Mouse (Mus musculus): ENCODE measurements around the gene Pdpk1. TPM values are rescaled to one million over a fixed set of nuclear protein-coding genes. Genes with fewer than 3 reads are reported as not detected.

Pdpk1 gene
- polyA plus RNA-seq, 1 experiment from 2014 or later, result 41.2 TPM

DNA sequence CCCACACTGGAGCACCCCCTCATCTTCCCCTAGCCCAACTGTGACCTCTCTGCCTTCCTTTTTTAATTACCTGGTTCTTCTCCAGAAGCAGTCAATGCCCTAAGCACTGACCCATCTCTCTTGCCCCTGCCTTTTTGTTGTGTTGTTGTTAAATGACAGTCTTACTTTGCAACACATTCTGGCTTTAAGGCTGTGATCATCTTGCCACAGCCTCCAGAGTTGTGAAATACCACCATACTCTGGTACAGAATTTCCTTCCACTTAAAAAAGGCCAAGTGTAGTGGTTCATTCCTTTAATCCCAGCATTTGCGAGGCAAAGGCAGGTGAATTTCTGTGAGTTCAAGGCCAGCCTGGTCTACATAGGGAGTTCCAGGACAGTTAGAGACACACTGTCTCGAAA lies 40.2 kb upstream of the Pdpk1 start:
- Histone ChIP-seq H3K4me2 (no peak overlapping the region), H3K4me3 (ENCODE audit: low read depth, low read length) (no peak overlapping the region), H3K9ac (ENCODE audit: low read length) (no peak overlapping the region), H3K27ac (ENCODE audit: low read depth, low read length) (no peak overlapping the region), H3K9me3 (ENCODE audit: control insufficient read depth, low read length) (no peaks in the 10 kb centered on the region), H3K4me1 (ENCODE audit: control insufficient read depth, insufficient read depth, low read length) (no peaks in the 10 kb centered on the region), H3K27me3 (ENCODE audit: control insufficient read depth, insufficient read depth, low read length) (no peaks in the 10 kb centered on the region), H3K36me3 (ENCODE audit: control insufficient read depth, insufficient read depth, low read length) (no peaks in the 10 kb centered on the region)
- DNase-seq (ENCODE audit: low spot score, missing footprints), result no peak
- no peak for ATAC-seq (ENCODE audit: low FRiP score)
- WGBS, result 94% methylated on average over 2 of the region's 2 CpGs

DNA sequence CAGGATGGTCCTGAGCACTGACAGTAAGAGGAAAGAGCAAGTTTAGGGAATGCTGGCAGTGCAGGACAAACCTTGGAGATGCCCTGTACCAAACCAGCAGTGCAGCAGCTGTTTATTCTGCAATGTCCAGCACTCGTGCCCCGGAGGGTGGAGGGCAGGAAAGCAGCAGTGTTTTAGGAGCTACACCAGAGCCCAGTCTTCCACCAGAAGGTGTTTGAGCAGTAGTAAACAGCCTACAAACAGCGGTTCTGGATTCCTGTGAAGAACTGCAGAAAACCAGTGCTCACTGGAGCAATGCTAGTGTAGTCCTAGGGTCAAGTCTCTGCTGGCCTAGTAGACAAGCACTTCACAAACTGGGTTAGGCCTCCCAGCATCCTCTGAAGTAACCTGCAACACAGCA lies 23.5 kb upstream of the Pdpk1 start:
- no peak for ATAC-seq (ENCODE audit: low FRiP score)
- no peak for DNase-seq (ENCODE audit: low spot score, missing footprints)
- Histone ChIP-seq H3K9me3 (ENCODE audit: control insufficient read depth, low read length) (no peaks in the 10 kb centered on the region), H3K4me2 (no peak overlapping the region), H3K27ac (ENCODE audit: low read depth, low read length) (no peak overlapping the region), H3K27me3 (ENCODE audit: control insufficient read depth, insufficient read depth, low read length) (no peaks in the 10 kb centered on the region), H3K36me3 (ENCODE audit: control insufficient read depth, insufficient read depth, low read length) (no peaks in the 10 kb centered on the region), H3K4me1 (ENCODE audit: control insufficient read depth, insufficient read depth, low read length) (peaks cover 4% of the 10 kb centered on the region; the same call in 1 of the 2 replicates), H3K4me3 (ENCODE audit: low read depth, low read length) (no peak overlapping the region), H3K9ac (ENCODE audit: low read length) (no peak overlapping the region)
- 74% methylated on average over 3 of the region's 3 CpGs for WGBS

DNA sequence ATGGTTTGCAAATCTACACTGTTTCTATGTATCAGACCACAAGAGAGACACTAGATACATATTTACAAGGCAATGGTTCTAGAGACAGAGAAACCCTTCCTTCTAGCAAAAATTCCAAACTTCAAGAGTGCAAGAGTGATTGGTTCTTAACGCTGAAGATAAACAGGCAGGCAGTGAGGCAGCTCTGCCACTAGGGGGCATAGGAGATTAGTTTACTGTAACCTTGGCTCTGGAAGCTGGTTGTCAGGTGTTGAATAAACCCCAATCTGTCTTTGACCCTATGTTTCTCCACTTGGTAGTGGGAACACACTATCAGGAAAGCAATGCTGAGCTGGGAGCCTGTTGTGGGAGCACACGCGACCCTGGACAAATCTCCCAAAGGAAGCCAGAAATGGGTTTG lies 22.7 kb upstream of the Pdpk1 start:
- WGBS, result 4% methylated on average over 3 of the region's 3 CpGs
- Histone ChIP-seq H3K36me3 (ENCODE audit: control insufficient read depth, insufficient read depth, low read length) (no peaks in the 10 kb centered on the region), H3K4me3 (ENCODE audit: low read depth, low read length) (no peak overlapping the region), H3K27ac (ENCODE audit: low read depth, low read length) (no peak overlapping the region), H3K4me1 (ENCODE audit: control insufficient read depth, insufficient read depth, low read length) (peaks cover 4% of the 10 kb centered on the region), H3K9ac (ENCODE audit: low read length) (no peak overlapping the region), H3K4me2 (no peak overlapping the region), H3K9me3 (ENCODE audit: control insufficient read depth, low read length) (no peaks in the 10 kb centered on the region), H3K27me3 (ENCODE audit: control insufficient read depth, insufficient read depth, low read length) (no peaks in the 10 kb centered on the region)
- ATAC-seq (ENCODE audit: low FRiP score) (no peak), DNase-seq (ENCODE audit: low spot score, missing footprints) (peak; percentile 96)

DNA sequence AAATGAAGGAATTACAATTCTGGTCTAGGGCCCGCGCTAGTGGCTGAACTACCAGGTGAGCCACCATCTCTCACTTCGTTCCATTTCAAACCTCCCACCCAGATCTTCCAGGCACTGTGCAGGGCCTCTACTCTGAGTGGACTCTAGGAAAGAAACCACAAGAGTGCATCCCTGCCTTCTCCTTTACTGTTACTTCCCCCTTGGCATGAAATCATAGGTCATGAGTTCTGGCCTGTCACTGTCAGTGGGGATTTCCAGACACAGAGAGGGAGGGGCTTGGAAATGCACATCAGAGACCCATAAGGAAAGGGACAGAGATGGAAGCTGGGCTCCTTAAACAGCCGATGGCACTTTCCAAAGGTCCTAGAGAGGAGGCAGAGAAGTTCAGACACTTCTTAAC lies 21.0 kb upstream of the Pdpk1 start:
- H3K9me3 ChIP-seq (ENCODE audit: control insufficient read depth, low read length), result no peaks in the 10 kb centered on the region
- ATAC-seq (ENCODE audit: low FRiP score) (no peak), DNase-seq (ENCODE audit: low spot score, missing footprints) (no peak)
- no peak overlapping the region for H3K27ac ChIP-seq (ENCODE audit: low read depth, low read length)
- H3K4me2 ChIP-seq, result no peak overlapping the region
- 94% methylated on average over 4 of the region's 4 CpGs for WGBS
- H3K36me3 ChIP-seq (ENCODE audit: control insufficient read depth, insufficient read depth, low read length), result peaks cover 4% of the 10 kb centered on the region; the same call in 1 of the 2 replicates
- no peaks in the 10 kb centered on the region for H3K27me3 ChIP-seq (ENCODE audit: control insufficient read depth, insufficient read depth, low read length)
- H3K4me1 ChIP-seq (ENCODE audit: control insufficient read depth, insufficient read depth, low read length), result peaks cover 13% of the 10 kb centered on the region
- H3K4me3 ChIP-seq (ENCODE audit: low read depth, low read length), result no peak overlapping the region
- H3K9ac ChIP-seq (ENCODE audit: low read length), result no peak overlapping the region

DNA sequence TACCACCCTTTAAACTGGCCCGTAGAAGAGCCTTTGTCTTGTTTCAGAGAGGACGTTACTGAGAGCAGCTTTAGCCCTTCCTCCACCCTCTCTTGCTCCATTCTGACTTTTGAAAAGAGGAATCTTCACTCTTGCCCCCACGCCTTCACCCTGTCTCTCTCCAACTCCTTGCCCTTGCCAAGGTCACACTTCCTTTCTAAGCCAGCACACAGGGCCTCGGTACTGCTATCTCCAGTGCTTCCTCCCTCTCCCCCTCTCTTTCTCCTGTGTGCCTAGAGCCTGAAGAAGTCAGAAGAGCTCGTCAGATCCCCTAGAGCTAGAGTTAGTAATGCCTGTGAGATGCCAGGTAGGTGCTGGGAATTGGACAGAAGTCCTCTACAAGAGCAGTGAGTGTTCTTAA lies 20.0 kb upstream of the Pdpk1 start:
- ATAC-seq (ENCODE audit: low FRiP score), result no peak
- no peak overlapping the region for H3K4me3 ChIP-seq (ENCODE audit: low read depth, low read length)

DNA sequence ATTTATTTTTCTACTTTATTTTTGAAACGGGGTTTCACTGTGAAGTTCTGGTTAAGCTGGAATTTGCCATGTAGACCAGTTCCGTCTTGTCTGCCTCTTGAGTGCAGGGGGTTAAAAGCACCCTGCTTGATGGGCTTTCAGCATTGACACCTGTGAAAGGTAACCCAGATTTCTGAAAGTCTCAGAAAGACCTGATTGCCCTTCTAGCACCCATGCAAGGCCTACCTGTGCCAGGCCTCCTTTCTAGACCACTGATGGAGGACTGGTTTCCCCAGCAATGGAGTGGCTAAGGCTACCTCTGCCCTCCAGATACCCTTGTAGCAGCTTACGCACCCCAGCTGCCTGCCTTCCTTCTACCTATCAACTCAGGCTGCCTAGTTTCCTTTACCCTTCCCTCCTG lies 19.4 kb upstream of the Pdpk1 start:
- Histone ChIP-seq H3K4me2 (peak overlapping the region; percentile 92), H3K4me1 (ENCODE audit: control insufficient read depth, insufficient read depth, low read length) (peaks cover 13% of the 10 kb centered on the region), H3K9me3 (ENCODE audit: control insufficient read depth, low read length) (no peaks in the 10 kb centered on the region), H3K36me3 (ENCODE audit: control insufficient read depth, insufficient read depth, low read length) (peaks cover 4% of the 10 kb centered on the region; the same call in 1 of the 2 replicates), H3K9ac (ENCODE audit: low read length) (peak overlapping the region; percentile 93), H3K27me3 (ENCODE audit: control insufficient read depth, insufficient read depth, low read length) (no peaks in the 10 kb centered on the region), H3K4me3 (ENCODE audit: low read depth, low read length) (peak overlapping the region; percentile 75), H3K27ac (ENCODE audit: low read depth, low read length) (no peak overlapping the region)
- 63% methylated on average over 3 of the region's 3 CpGs for WGBS
- no peak for ATAC-seq (ENCODE audit: low FRiP score)
- no peak for DNase-seq (ENCODE audit: low spot score, missing footprints)

More for the DNA sequence above, 20.0 kb upstream of the Pdpk1 start:
- Histone ChIP-seq H3K4me1 (ENCODE audit: control insufficient read depth, insufficient read depth, low read length) (peaks cover 13% of the 10 kb centered on the region), H3K4me2 (no peak overlapping the region), H3K9me3 (ENCODE audit: control insufficient read depth, low read length) (no peaks in the 10 kb centered on the region), H3K27me3 (ENCODE audit: control insufficient read depth, insufficient read depth, low read length) (no peaks in the 10 kb centered on the region), H3K36me3 (ENCODE audit: control insufficient read depth, insufficient read depth, low read length) (peaks cover 4% of the 10 kb centered on the region; the same call in 1 of the 2 replicates), H3K27ac (ENCODE audit: low read depth, low read length) (no peak overlapping the region), H3K9ac (ENCODE audit: low read length) (no peak overlapping the region)
- 76% methylated on average over 5 of the region's 5 CpGs for WGBS
- no peak for DNase-seq (ENCODE audit: low spot score, missing footprints)

DNA sequence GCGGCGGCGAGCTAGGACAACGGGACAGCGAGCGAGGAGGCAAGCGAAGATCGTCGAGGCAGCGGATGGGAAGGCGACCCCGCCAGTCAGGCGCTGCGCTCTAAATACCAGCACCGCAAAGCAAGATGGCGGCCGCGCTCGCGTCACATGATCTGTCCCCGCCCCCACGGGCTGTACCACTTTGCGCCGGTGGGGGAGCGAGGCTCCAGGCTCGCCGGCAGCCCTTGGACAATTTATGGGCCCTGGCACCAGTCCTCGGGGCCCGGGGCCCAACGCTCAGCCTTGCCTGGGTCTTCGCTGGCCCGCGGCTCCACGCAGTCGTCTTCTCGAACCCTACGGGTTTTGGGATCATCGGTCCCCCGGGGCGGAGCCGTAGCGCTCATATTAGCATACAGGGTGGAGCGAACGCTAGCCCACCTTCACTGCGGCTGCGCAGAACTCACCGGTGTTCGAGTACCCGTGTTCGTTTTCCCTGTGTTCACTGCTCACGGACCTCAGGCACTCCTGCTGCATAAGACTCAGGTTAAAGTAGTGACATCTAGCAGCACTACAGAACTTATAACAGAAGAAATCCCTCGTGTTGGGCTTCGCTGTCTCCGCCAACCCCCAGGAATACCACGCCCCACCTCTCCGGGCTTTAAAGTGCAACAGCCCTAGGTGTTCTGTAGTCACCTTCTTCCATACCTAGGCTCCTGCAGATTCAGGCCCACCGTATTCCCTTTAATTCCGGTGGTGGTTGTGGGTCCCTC lies 18.8 kb upstream of the Pdpk1 start, which contains the start of gene Atp6v0c:
Atp6v0c (minus strand) TSS at position 386 of the 749 bp plus-strand sequence.
- ATAC-seq (ENCODE audit: low FRiP score), result peak; percentile 90
- H3K4me2 ChIP-seq, result peak within 1 kb of the TSS; percentile 92
- peak within 1 kb of the TSS; percentile 75 for H3K4me3 ChIP-seq (ENCODE audit: low read depth, low read length)
- peaks cover 13% of the 10 kb centered on the region for H3K4me1 ChIP-seq (ENCODE audit: control insufficient read depth, insufficient read depth, low read length)
- H3K9ac ChIP-seq (ENCODE audit: low read length), result peak within 1 kb of the TSS; percentile 93
- under 1% methylated on average over 56 of the region's 58 CpGs for WGBS
- H3K36me3 ChIP-seq (ENCODE audit: control insufficient read depth, insufficient read depth, low read length), result peaks cover 4% of the 10 kb centered on the region; the same call in 1 of the 2 replicates
- no peaks in the 10 kb centered on the region for H3K27me3 ChIP-seq (ENCODE audit: control insufficient read depth, insufficient read depth, low read length)
- H3K27ac ChIP-seq (ENCODE audit: low read depth, low read length), result peak within 1 kb of the TSS; percentile 95
- H3K9me3 ChIP-seq (ENCODE audit: control insufficient read depth, low read length), result no peaks in the 10 kb centered on the region
- peak; percentile 99 for DNase-seq (ENCODE audit: low spot score, missing footprints)

DNA sequence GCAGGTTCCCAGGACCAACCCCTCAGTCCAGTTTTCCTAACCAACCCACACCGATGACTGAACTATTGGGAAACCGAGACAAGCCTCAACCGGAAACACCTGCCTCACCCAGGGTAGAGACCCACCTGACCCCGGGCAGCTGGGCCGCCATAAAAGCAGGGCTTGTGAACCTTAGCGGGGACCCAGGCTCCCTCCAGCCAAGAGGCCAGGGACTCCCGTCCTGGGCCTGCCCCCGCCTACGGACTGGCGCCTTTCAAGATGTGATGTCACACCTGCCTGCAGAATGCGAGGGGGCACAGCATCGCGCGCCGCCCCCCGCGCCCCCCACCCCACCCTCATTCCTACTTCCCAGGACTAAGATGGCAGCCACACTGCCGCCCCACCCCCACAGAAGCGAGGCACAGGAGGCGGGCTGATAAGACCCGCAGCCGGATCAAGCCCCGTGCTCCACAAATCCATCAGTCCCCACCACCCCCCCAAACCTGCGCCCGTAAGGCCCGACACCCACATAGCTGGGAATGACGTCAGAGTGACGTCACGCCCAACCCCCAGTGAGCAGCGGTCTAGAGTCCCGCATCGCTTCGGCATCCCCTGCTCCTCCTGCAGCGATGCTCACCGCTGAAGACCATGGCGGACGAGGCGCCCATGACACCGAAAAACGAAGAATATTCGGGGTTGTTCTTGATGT lies 18.0 kb upstream of the Pdpk1 start:
- Histone ChIP-seq H3K9ac (ENCODE audit: low read length) (peak overlapping the region; percentile 93), H3K4me2 (peak overlapping the region; percentile 92), H3K9me3 (ENCODE audit: control insufficient read depth, low read length) (no peaks in the 10 kb centered on the region), H3K4me3 (ENCODE audit: low read depth, low read length) (peak overlapping the region; percentile 75), H3K27ac (ENCODE audit: low read depth, low read length) (peak overlapping the region; percentile 95), H3K36me3 (ENCODE audit: control insufficient read depth, insufficient read depth, low read length) (peaks cover 4% of the 10 kb centered on the region; the same call in 1 of the 2 replicates), H3K4me1 (ENCODE audit: control insufficient read depth, insufficient read depth, low read length) (peaks cover 13% of the 10 kb centered on the region), H3K27me3 (ENCODE audit: control insufficient read depth, insufficient read depth, low read length) (no peaks in the 10 kb centered on the region)
- DNase-seq (ENCODE audit: low spot score, missing footprints), result peak; percentile 97
- peak; percentile 73 for ATAC-seq (ENCODE audit: low FRiP score)
- WGBS, result 1% methylated on average over 41 of the region's 41 CpGs

DNA sequence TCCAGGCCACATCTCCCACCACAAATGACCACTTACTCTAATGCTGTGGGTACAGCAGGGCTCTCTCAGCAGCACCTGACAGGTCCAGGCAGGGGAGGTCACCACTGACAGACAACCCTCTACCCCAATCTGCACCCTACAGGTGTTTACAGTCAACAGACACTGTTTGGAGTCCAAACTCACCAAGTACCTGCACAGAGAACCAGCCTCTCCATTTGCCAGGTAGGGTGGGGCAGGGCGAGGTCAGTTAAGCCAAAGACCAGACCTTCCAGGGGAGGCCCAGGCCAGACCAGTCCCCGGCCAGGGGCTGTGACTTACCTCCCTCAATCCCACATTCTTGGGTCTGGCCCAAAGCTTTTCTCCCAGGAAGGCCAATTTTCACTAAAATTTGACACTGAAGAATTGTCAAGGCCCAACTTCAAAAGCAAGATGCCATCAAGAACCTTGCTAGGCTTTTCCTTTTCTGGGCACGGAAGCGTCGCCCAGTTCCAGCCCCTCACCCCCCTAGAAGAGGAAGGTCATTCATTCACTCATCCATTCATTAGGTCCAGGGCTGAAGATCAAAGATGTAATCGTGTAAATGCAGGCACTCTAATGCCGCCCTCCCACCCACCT lies 17.3 kb upstream of the Pdpk1 start:
- Histone ChIP-seq H3K9me3 (ENCODE audit: control insufficient read depth, low read length) (no peaks in the 10 kb centered on the region), H3K4me1 (ENCODE audit: control insufficient read depth, insufficient read depth, low read length) (peaks cover 15% of the 10 kb centered on the region), H3K36me3 (ENCODE audit: control insufficient read depth, insufficient read depth, low read length) (peaks cover 4% of the 10 kb centered on the region; the same call in 1 of the 2 replicates), H3K9ac (ENCODE audit: low read length) (peak overlapping the region; percentile 93), H3K27me3 (ENCODE audit: control insufficient read depth, insufficient read depth, low read length) (no peaks in the 10 kb centered on the region), H3K4me2 (peak overlapping the region; percentile 92), H3K4me3 (ENCODE audit: low read depth, low read length) (peak overlapping the region; percentile 75), H3K27ac (ENCODE audit: low read depth, low read length) (no peak overlapping the region)
- DNase-seq (ENCODE audit: low spot score, missing footprints) (no peak), ATAC-seq (ENCODE audit: low FRiP score) (no peak)
- 71% methylated on average over 7 of the region's 7 CpGs for WGBS

All from midbrain, embryonic 11.5 days (tissue).